Mouse (Mus musculus): Measurements from ENCODE around the gene Nlgn3.

DNA sequence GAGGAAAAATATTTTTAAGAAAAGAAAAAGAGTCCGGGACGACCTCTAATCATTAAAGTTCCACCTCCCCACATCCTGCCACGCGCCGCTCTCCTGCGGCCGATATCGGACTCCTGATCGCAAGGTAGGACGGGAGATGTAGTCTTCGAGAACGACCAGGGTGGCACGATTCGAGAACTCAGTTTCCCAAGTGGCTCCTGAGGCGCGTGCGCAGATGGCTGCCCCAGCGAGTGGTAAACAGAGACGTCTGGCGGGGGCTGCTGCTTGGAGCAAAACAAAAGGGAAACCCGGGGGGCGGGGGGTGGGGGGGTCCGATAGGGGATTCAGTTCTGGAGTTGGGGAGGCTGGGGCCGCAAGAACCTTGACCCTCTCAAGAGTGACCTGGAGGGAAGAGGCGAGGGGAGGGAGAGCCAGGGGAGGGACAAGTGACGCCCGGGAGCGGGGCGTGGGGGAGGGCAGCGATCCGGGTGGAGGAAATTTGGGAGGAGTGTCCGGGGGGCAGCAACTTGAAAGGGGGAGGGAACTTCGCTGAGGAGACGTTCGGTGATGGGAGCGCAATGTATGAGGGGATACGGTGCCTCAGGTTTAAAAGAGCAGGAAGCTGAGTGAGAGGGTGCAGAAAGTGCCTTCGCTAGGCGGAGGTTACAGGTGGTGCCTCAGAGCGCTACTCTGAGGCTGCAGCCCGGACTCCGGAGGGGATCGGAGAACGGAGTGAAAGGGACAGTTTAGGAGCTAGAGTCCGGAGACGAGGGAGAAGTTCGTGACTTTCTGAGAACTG is 44.8 kb upstream of the Nlgn3 start, which contains the start of gene Foxo4:
- TF ChIP-seq POLR2A (IDR thresholded peaks at IDR 0.05; ENCODE audit: borderline replicate concordance, insufficient read depth, low read length) = peak; percentile 60; the same call in 1 of the 2 replicates
- TF ChIP-seq CTCF (IDR thresholded peaks at IDR 0.05; ENCODE audit: borderline replicate concordance, insufficient read depth, low read depth, low read length) = no peak

Measured in cerebellum, adult 2 months (tissue).